Mouse (Mus musculus) ES-E14 (cell line): ENCODE measurements around the gene 4931400O07Rik. TPM values are rescaled to one million over a fixed set of nuclear protein-coding genes. Genes with fewer than 3 reads are reported as not detected.

Source experiments
- DNase-seq: peaks from one replicate; pipeline ENCODE4 v3.0.0-alpha.2; 2013; ENCODE audit warnings: low read depth, low spot score
- H3K27ac ChIP-seq: 2 replicates; pipeline ENCODE4 v1.5.1; 2012; ENCODE audit warnings: low read depth, mild to moderate bottlenecking, low read length, moderate library complexity, mixed read lengths; ENCODE audit not compliant: poor library complexity, insufficient read depth, severe bottlenecking
- H3K36me3 ChIP-seq: 2 replicates; pipeline ENCODE4 v1.6.1; 2012; ENCODE audit warnings: mild to moderate bottlenecking, low read length, moderate library complexity, mixed read lengths; ENCODE audit not compliant: control insufficient read depth, poor library complexity, insufficient read depth, severe bottlenecking
- H3K4me1 ChIP-seq, 2 experiments: fragments of 150-350 bp in 1 of 2; sonication (generic) in 1 of 2; 2 replicates each; pipeline ENCODE4 v1.6.1; 2012; ENCODE audit warnings: low read length in 2 of 2, mild to moderate bottlenecking in 1 of 2, mixed read lengths in 1 of 2; ENCODE audit not compliant: control insufficient read depth in 2 of 2, insufficient read depth in 2 of 2, poor library complexity in 1 of 2
- H3K4me3 ChIP-seq, 2 experiments: fragments of 150-350 bp in 1 of 2; sonication (generic) in 1 of 2; 2 replicates each; pipeline ENCODE4 v1.5.1; 2012; ENCODE audit warnings: low read length in 2 of 2, low read depth in 1 of 2, mild to moderate bottlenecking in 1 of 2, mixed read lengths in 1 of 2; ENCODE audit not compliant: insufficient read depth in 1 of 2, poor library complexity in 1 of 2, severe bottlenecking in 1 of 2
- H3K9ac ChIP-seq: 2 replicates; pipeline ENCODE4 v1.6.1; 2012; ENCODE audit warnings: low read depth, mild to moderate bottlenecking, low read length, mixed read lengths; ENCODE audit not compliant: poor library complexity, insufficient read depth, severe bottlenecking
- H3K9me3 ChIP-seq: fragments of 150-350 bp; sonication (generic); 2 replicates; pipeline ENCODE4 v1.6.1; 2012; ENCODE audit warnings: low read depth, mild to moderate bottlenecking, low read length; ENCODE audit not compliant: control insufficient read depth, insufficient read depth
- CHD2 ChIP-seq: IDR thresholded peaks from 2 replicates; pipeline ENCODE4 v1.6.1; 2014; ENCODE audit warnings: mild to moderate bottlenecking, low read depth, low read length, inconsistent platforms
- HCFC1 ChIP-seq: IDR thresholded peaks from 2 replicates; pipeline ENCODE4 v1.6.1; 2012; ENCODE audit warnings: low read length, inconsistent platforms, borderline replicate concordance; ENCODE audit not compliant: insufficient read depth
- MAFK ChIP-seq: IDR thresholded peaks from 2 replicates; pipeline ENCODE4 v1.6.1; 2014; ENCODE audit warnings: mild to moderate bottlenecking, low read depth, low read length, inconsistent platforms; ENCODE audit not compliant: insufficient read depth
- ZC3H11A ChIP-seq: IDR thresholded peaks from 2 replicates; pipeline ENCODE4 v1.6.1; 2012; ENCODE audit warnings: low read depth, mild to moderate bottlenecking, inconsistent platforms, low read length, borderline replicate concordance
- in situ Hi-C, 2 experiments: fragments of 600-800 bp; cut with MboI; formaldehyde crosslinking; loops; one replicate each; pipeline ENCODE4 v1.15.1; 2025; ENCODE audit warnings: low sequenced_read_pairs in 2 of 2, inconsistent platforms in 1 of 2; ENCODE audit not compliant: unreplicated experiment in 2 of 2
- total RNA-seq: library from RNA; depleted of rRNA; stranded (reverse); fragments of 300-350 nt; gene quantifications from 2 replicates; pipeline ENCODE4 v1.2.3, GENCODE M21; 2012; rRNA removed

The 4931400O07Rik gene
- total RNA-seq: not detected in 2 replicates

DNA sequence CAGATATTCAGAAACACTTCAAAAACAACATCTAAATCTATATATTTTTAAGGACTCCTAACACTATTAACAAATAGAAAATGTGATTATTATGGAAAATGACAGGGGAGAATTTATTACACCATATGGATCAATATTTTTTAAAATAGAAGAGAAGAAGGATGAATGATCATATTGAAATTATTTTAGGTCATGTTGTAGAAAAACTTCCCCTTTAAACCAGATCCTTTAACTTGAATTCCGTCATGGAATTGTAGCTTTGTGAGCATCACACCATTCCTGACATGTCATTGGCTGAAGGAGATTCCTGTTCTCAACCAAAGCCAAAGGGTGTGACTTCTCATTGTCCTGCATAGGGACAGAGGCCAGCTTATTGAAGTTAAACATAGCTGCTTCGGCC lies at the start of gene 4931400O07Rik:
4931400O07Rik (plus strand) TSS at position 301 of the 400 bp plus-strand sequence.
- no peak within 1 kb of the TSS for H3K4me3 ChIP-seq
- H3K9ac ChIP-seq: no peak within 1 kb of the TSS
- no peaks in the 10 kb centered on the region for H3K9me3 ChIP-seq
- H3K4me1 ChIP-seq: no peaks in the 10 kb centered on the region
- no peak for TF ChIP-seq MAFK
- TF ChIP-seq HCFC1: no peak
- no peak for TF ChIP-seq ZC3H11A
- no peak for TF ChIP-seq CHD2
- in situ Hi-C loops: no loop called here
- no peak for DNase-seq
- H3K27ac ChIP-seq: no peak within 1 kb of the TSS
- H3K36me3 ChIP-seq: no peaks in the 10 kb centered on the region

Other genes with a start within 250 kb of the 4931400O07Rik start
- 1.6 and 3.3 TPM in 2 replicates for gene 4933402E13Rik, start 184.5 kb upstream of the 4931400O07Rik start, total RNA-seq